Mouse (Mus musculus) lung, postnatal 0 days (tissue): ENCODE results near the gene Gcfc2.

ENCODE experiments used
- CTCF ChIP-seq: IDR thresholded peaks from 2 replicates; pipeline ENCODE4 v1.5.1; 2016; ENCODE audit warnings: antibody characterized with exemption, mild to moderate bottlenecking
- EP300 ChIP-seq: IDR thresholded peaks from 2 replicates; pipeline ENCODE4 v1.6.1; 2016; ENCODE audit warnings: antibody characterized with exemption, mild to moderate bottlenecking, control low read depth

- TF ChIP-seq CTCF, result no peak
- no peak for TF ChIP-seq EP300
Observed at GRCm38 (mm10) chr6:81943281-81943680, 19.8 kb downstream of the Gcfc2 start.
